Mouse (Mus musculus) urinary bladder, postnatal 4 days (tissue): ENCODE measurements around the gene Lfng.

ENCODE experiments used
- DNase-seq, 2 experiments: peaks; one replicate each; pipeline ENCODE4 v3.0.0; 2021 to 2022; ENCODE audit warnings: low spot score in 2 of 2

Lfng gene

DNA sequence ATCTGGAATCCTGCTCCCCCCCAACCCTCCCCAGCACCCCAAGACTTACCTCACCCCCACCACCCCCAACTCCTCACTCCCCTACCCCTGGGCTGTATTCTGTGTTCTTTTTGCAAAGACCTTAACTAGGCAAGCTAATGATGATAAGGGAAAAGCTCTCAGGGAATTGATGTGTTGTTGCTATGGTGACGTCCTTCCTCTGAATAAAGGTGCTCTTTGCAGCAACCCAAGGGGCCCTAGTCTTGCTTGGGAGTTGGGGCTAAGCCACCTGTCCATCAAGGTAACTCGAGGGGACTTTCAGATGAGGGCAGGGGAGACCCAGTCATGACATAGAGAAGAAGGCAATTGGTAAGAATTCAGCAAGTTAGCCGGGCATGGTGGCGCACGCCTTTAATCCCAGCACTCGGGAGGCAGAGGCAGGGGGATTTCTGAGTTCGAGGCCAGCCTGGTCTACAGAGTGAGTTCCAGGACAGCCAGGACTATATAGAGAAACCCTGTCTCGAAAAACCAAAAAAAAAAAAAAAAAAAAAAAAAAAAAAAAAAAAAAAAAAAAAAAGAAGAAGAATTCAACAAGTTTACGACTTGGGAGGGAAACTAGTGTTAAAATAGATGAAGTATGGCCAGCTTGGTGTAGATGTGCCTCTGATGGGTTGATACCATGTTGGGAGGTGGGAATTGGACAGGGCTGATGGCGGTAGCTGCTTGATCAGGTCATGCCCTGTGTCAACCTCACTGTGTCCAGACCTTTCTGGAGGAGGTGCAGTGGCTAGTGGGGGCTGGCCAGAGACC lies 8.4 kb downstream of the Lfng start:
- DNase-seq: no peak

DNA sequence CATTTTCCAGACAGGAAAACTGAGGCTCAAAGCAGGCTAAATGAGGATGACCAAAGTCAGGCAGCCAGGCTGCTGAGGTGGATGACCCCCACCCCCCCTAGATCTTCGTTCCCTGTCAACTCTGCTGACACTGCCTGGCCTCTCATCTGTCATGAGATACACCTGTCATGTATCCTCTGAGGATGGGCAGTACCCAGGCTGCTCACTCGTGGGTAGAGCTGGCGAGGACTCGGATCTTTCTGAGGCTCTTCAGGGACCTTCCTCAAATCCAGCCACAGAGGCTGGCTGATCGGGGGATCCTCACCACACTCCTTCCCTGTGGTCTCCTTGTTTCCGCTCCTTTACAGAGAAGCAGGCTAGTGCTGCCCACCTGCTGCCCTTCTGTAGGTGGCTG lies 9.0 kb downstream of the Lfng start:
- DNase-seq: no peak

DNA sequence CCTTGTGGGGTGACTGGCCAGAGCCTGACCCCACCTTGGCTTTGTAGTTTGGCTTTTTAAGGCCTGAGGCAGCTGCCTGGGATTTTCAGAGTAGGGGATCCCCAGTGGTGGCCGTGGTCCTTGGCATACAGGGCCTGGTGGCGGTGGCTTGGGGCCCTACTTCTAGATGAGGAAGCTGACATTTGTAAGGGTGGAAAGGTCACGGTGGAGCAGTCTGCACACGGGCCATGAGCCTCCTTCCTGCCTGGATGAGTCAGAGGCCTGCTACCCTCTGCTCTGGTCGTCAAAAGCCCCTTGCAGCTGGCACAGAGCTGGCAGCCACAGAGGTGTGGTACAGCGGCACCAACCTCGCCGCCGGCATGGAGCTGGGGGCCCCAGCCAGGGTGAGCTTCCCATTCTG lies 9.6 kb downstream of the Lfng start:
- no peak for DNase-seq

DNA sequence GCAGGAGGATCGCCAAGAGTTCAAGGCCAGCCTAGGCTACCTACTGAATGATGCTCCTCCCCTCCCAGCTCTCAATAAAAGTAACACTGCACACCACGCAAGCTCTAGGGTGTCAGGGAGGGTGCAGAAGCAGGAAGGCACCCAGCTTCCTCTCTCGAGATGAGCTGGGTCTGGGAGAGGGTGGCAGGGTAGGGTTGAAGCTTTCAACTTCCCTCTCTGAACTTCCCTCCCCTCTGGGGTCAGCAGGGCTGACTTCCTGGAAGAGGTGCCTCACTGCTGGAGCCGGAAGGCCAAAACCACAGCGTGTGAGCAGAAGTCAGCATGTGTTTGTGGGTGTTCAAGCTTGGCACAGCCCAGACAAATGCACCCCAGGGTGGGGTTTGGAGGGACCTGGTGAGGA lies 10.6 kb downstream of the Lfng start:
- no peak for DNase-seq

DNA sequence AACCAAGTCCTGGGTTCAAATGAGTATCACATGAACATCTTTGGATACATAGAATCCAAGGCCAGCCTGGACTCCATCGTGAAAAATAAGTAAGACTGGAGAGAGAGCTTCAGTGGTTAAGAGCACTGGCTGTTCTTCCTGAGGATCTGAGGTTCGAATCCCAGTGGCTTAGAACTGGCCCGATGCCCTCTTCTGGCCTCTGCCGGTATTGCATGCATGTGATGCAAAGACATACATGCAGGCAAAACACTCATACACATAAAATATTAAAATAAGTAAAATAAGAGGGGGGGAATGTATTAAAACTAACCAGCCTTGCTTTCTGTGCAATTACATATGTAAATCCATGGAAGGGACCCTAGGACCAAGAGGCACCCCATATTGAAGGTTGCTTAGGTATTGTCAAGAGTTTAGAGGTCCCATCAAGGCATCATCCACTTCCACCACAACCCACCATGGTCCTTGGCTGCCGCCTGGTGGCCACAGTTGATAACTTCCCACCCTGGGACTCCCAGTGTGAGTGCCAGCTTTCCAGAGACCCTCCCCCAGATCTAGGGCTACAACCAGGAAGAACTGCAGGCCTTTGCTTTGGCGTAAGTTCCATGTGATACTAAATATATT lies 12.1 kb downstream of the Lfng start:
- DNase-seq: peak; percentile 73 to 85

DNA sequence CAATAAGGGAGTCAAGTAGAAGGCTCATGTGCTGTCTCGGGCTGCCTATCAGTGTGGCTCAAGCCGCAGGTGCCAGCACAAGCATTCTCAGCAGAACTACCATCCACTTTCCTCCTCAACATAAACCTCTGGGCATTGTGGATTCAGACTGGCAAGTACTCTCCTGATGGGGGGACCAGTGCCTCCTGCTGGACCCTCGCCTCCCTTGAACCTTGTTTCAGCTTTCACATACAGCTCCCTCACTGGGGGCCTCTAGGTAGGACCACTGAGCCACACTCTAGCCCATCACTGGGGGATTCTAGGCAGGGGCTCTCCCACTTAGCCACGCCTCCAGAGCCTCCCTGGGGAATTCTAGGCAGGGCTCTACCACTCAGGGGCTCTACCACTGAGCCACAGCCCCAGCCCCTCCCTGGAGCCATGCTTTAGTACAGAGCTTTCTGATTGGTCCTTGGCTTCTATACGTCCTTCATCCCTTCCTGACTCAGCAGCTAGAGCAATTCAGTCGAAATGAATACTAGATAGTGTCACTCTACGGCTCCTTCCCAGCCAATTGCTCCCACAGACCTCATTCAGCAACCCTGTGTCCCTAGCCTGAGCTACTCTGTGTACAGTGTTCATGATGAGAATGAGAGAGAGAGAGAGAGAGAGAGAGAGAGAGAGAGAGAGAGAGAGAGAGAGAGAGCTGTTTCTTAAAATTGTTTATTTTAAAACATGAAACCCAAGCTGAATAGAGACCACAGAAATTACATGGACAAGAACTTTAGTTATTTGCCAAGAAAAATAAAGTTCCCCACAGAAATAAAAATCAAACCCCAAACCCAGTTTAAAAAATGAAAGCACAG lies 13.0 kb downstream of the Lfng start:
- no peak for DNase-seq

DNA sequence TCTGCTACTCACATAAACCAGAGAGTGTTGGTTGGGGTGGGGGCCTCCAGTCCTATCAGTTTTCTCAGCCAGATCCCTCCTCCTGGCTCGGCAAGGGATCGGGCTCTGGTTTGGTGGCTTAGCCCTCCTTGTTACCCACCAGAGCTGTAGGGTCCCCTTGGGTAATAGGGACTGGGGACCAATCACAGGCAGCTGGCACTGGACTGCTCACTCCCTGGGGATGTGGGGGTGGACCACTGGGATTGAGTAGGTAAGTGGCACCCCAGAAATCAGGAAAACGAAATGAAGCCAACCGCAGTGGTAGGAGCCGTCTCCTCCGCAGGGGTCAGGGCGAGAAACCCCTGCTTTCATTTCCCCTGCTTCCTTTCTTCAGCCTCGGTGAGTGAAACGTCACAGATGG lies 14.0 kb downstream of the Lfng start:
- DNase-seq: no peak

DNA sequence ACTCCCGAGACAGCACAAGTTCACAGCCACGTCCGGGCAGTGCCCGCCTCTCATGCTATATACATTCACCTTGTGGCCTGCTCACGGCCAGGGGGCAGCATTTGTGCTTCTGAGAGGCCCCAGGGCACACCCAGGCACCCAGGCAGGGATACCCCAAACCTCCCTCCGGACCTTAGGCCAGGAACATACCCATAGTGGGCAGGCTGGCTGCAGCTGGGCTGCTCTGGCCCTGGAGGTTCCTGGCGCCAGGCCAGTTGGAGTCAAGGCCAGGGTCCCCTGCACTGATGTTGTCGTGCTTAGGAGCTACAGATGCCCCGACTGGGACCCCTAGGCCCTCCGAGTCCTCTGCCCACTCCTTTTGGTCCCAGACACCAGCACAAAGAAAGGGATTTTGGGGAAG lies 14.4 kb downstream of the Lfng start:
- no peak for DNase-seq

DNA sequence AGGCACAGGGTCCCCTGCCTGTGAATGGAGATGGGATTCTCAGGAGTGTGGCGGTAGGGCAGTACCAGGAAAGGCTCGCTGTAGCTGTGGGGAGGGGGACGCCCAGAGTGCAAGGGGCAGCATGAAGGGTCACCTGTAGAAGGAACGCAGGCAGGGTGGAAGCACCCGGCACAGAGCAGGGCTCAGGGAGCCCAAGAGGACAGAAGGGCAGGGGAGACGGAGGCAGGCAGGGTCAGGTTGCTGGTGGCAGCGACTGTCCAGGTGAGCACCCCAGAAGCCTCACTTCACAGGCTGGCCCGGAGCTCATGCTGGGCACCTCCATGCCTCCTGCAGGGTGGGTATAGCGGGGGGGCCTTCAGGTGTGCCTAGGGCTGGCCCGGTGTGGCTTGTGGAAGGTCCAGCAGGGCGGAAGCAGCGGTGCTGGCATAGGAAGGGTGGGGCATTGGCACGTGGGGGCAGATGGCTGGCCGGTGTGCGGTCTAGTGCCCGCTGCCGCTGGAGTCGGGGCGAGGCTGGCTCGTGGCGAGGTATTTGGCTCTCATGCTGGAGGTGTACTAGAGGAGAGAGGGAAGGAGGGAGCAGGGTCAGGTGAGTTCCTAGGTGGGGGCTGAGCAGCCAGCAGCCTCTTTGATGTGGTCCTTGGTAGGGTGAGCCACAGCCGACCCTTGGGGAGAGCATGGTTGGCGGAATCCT lies 16.0 kb downstream of the Lfng start:
- no peak for DNase-seq

DNA sequence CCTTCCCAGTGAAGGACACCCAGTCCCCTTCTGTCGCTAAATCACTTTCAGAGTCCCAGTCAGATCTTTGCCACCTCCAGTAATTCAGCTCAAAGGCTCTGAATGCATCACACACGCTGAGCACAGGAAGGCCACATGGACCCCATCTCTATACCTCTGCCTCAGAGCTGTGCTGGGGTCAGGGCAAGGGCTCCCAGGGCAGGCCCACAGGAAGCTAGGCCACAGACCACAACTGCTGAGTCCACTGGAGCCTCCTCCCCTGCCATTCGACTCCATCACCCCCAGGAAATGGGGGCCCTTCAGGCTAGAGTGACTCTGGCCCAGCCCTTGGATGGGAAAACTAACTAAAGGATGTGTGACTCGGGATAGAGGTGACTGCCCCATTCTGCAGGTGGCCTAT lies 16.7 kb downstream of the Lfng start:
- no peak for DNase-seq

DNA sequence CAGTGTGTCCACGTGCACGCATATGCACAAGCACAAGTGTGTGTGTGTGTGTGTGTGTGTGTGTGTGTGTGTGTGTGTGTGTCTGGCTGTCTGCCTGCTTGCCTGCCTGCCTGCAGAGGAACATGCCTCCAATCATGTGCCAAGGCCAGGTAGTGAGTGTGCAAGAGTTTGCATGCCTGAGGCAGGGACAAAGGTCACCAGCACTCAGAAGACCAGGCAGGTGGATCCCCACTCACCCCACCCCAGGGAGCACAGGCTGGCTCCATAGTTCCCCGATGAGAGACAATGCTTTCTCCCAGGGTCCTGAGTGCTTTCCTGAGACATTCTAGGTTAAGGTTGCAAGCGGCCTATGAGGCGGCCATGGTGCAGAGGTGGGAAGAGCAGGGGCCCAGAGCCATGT lies 17.1 kb downstream of the Lfng start:
- DNase-seq: no peak

DNA sequence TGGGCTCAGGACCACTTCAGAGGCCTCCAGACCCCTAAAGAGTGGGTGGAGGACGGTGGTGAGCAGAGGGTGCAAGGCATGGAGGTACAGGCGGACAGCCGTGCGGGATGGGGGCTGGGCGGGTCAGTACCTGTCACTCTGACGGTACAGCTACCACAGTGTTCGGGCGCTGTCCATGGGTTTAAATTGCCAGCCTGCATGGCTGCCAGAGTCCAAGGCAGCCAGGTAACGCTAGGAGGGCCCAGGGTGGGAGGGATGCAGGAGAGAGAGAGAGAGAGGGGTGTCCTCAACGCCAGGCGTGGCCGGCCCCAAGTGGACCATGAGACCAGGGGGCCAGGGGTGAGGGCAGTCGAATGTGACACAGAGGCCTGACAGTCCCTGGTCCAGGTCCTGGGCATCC lies 17.8 kb downstream of the Lfng start:
- no peak for DNase-seq

DNA sequence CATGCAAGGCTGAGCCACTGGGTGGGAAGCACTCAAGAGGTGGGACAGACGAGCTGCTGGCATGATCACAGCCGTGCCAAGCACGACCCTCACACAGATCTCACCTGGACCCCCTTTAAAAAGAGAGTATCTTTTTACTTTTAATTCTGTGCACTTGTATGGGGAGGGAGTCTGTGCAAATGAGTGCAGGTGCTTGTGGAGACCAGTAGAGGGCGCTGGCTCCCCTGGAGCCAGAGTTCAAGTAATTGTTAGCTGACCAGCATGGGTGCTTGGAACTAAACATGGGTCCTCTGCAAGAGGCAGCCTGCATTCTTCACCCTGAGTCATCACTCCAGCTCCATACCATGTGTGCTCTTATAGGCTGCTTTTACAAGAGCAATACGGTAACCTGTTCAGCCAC lies 20.5 kb downstream of the Lfng start:
- DNase-seq: no peak

DNA sequence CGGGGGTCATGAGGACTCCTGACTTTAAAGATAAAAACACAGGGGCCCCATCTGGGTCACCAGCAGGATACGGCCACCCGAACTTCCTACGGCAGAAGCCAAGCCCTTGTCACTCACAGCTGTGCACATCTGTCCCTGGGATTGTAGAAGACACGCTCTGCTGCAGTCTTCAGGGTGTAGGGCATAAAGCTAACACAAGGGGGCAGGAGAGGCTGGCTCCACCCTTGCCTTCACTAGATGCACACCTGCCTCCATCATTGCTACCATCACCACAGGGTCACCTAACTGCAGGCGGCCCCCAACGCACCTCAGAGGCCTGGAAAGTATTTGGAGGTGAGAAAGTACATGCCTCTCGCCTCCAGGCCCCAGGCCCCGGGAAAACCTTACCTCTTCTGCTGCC lies 21.9 kb downstream of the Lfng start:
- no peak for DNase-seq

DNA sequence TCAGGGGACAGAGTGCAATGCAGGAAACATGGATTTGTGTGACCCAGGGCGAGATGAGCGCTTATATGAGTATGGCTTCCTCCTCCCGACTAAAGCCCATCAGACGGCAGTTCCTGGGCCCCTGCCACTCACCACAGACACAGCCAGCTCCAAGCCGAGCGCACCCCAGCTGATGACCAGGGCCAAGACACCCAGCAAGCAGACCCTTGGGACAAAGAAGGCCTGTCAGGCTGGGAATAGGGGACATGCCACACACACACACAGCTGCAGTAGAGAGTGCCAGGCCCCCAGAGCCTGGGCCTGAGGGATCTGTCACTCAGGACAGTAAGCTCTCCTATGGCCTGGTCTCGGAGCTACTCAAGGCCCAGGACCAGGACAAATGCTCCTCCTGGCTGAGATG lies 26.3 kb downstream of the Lfng start:
- DNase-seq: no peak

DNA sequence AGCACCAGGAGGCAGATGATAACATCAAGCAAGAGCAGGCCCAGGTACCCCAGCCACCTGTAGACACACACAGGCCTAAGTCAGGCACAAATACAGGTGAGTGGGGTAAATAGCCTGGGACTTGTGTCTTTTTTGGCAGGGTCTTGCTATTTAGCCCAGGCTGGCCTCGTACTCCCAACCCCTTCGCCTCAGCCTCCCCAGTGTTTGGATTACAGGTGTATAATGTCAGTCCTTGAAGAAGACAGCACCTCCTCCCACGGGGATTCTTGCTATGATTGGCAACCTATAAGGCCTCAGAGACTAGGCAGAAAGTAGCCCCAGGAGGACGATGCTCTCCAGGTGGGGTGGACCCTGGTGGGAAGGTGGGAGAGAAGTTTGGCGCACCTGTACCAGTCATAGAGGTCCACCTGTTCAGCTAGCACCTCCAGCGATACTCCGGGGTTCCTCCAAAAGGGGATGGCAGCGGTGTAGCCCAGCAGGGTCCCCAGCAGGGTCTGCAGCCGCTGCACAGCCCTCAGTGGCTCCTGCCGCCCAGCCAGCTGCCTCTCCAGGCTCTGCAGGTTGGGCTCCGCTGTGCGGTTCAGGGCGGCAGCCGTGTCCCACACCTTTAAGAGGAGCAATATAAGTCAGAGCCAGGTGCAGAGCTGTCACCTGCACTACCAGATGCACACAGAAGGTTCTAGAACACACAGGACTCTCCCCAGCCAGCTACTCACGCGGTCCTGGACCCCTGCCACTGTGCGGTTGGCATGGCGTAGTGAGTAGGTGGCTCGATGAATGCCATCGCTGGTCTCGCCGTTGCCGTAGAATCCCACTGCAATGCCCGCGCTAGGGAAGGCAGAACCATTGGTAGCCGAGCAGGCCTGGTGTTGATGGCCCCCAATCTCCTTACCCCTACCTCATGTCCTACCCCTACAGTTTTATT lies 27.9 kb downstream of the Lfng start:
- no peak for DNase-seq

DNA sequence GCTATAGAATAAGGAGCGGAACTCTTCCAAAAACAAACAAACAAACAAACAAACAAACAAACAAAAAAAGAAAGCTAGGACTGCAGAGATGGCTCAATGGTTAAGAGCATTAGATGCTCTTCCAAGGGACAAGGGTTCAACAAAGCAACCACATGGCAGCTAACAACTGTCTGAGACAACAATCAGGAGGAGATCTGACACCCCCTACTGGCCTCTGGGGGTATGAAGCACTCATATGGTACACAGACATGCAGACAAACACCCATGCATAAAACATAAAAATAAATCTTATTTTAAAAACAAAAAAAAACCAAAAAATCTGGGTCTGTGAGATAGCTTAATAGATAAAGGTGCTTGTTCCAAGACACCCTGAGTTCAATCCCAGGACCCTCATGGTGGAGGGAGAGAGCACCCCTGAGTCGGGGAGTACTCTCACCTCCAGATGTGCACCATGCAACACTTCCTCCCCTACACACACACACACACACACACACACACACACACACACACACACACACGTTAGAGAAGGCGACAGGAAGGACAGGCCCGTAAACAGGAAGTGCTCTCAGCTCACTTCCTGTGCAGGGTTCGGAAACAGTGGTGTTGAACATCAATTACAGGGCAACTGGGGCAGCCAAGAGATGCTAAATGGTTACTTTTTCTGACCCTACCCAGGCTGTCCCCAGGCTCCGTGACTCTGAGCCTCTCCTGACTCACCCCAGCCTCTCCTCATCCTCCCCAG lies 29.4 kb downstream of the Lfng start:
- no peak for DNase-seq

DNA sequence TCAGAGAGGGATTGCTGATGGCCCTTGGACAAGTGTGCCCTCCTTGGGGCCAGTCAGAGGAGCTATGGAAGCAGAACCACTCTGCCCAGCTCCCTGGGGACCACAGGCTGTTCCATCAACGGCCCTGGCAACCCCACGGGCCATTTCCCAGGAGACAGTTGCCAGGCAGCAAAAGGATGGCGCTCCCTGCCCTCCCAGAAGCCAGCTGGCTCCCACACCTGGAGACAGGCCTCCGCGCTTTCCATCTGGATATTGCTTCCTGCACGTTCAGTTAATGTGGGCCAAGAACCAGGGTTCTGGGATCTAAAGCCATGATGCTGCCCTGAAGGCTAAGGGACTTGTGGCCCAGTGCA lies 29.9 kb downstream of the Lfng start:
- DNase-seq: no peak

DNA sequence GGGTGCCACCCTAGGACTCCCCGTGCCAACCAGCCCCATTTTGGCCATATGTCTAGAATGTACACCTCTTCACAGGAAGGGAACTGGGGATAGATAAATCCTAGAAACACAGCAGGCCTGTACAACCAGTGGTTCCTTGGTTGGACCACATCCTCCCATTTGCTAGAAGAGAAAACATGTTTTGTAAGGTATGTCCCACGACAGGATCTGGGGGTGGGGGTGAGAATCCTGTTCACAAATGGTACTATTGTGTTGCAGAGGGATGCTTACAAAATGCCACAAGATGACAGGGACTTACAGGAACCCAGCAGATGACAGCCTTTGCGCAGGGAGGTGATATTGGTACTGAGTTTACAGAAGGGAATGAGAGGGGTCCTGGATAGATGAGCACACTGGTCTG lies 30.9 kb downstream of the Lfng start:
- no peak for DNase-seq

DNA sequence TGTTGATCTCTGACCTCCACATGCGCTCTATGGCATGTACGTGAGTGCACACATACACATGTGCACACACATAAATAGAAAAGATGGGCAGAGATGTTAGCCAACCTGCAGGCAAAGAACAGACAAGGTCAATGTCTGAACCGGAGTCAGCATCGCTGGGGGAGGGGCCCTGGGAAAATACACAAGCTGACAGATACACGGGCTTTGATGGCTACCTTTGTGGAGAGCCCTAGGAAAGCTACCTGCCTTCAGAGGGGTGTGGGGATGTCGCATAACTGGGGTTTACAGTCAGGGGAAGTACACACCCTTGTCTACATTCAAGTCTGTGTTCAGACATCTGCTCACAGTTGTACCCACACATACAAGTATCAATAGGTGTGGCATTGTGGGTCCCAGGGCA lies 31.4 kb downstream of the Lfng start:
- DNase-seq: no peak

DNA sequence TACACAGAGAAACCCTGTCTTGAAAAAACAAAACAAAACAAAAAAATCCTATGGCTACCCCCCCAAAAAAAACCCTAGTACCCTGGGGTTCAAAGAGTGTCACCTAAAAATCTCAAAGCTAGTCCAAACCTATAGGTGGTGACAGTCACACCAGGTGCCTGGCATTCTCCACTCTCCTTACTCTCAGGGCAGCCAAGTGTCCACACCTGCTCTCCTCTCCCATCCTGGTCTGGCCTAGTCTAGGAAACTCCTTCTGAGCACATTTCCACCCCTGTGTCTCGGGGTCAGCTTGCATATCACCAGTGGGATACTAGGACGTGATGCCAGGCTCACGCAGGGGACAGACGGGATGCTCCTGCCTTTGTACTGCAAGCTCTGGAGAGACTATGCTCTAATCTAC lies 32.2 kb downstream of the Lfng start:
- DNase-seq: no peak
